ENCODE assay signal across 9 mouse cellular contexts in genomic region chr1:89943202-89943601, GRCm38 (mm10). TPM values are rescaled to one million over a fixed set of nuclear protein-coding genes. Genes with fewer than 3 reads are reported as not detected.
DNase-seq lines count a peak whose midpoint lies in the region; ATAC-seq and TF ChIP-seq lines count a peak whose summit lies in the region.
"Had no signal": no experiment of that assay in that cellular context is flagged by ENCODE, and none has a peak within 500 bp of the region (broad histone marks: within the 10 kb centered on the region; RNA-seq: fewer than 3 reads in every experiment).

No protein-coding gene starts in this region.

- no peak overlapping the region for H3K4me2 ChIP-seq in kidney, embryonic 15.5 days
- no peak overlapping the region for H3K4me2 ChIP-seq in forebrain, embryonic 16.5 days (ENCODE audit: low read length)
- peak overlapping the region; percentile 73 for H3K4me2 ChIP-seq in hindbrain, embryonic 13.5 days
- no peak overlapping the region for H3K4me2 ChIP-seq in midbrain, embryonic 16.5 days (ENCODE audit: low read length)
- H3K4me2 ChIP-seq in stomach, postnatal 0 days (replicated peaks; ENCODE audit: low read depth), result no peak overlapping the region; the same call in 1 of the 2 replicates
- H3K4me2 ChIP-seq: limb, embryonic 15.5 days had no signal

- peaks cover 22% of the 10 kb centered on the region for H3K4me1 ChIP-seq in kidney, embryonic 15.5 days
- peaks cover 10% of the 10 kb centered on the region for H3K4me1 ChIP-seq in forebrain, embryonic 16.5 days (replicated peaks; ENCODE audit: control insufficient read depth, insufficient read depth, low read length)
- peaks cover 25% of the 10 kb centered on the region for H3K4me1 ChIP-seq in hindbrain, embryonic 13.5 days (replicated peaks)
- H3K4me1 ChIP-seq in midbrain, embryonic 16.5 days (ENCODE audit: control insufficient read depth, insufficient read depth, low read length), result peaks cover 13% of the 10 kb centered on the region; the same call in 1 of the 2 replicates
- 0 out of 2 replicates have a peak, but pooled peaks cover 2% of the 10 kb centered on the region for H3K4me1 ChIP-seq in stomach, postnatal 0 days (replicated peaks; ENCODE audit: control insufficient read depth, insufficient read depth)

- TF ChIP-seq EP300 in stomach, postnatal 0 days (optimal IDR thresholded peaks at IDR 0.05), result no peak

- H3K9me3 ChIP-seq in kidney, embryonic 15.5 days (replicated peaks), result no peaks in the 10 kb centered on the region
- H3K9me3 ChIP-seq in forebrain, embryonic 16.5 days (ENCODE audit: control insufficient read depth, low read length), result no peaks in the 10 kb centered on the region
- no peaks in the 10 kb centered on the region for H3K9me3 ChIP-seq in hindbrain, embryonic 13.5 days
- no peaks in the 10 kb centered on the region for H3K9me3 ChIP-seq in midbrain, embryonic 16.5 days (replicated peaks; ENCODE audit: control insufficient read depth, low read length, poor library complexity, severe bottlenecking)
- no peaks in the 10 kb centered on the region for H3K9me3 ChIP-seq in stomach, postnatal 0 days (ENCODE audit: control insufficient read depth, low read length)
- H3K9me3 ChIP-seq: limb, embryonic 15.5 days had no signal

- no peaks in the 10 kb centered on the region for H3K36me3 ChIP-seq in kidney, embryonic 15.5 days
- no peaks in the 10 kb centered on the region for H3K36me3 ChIP-seq in forebrain, embryonic 16.5 days (ENCODE audit: control insufficient read depth, insufficient read depth)
- no peaks in the 10 kb centered on the region for H3K36me3 ChIP-seq in hindbrain, embryonic 13.5 days
- H3K36me3 ChIP-seq in midbrain, embryonic 16.5 days (ENCODE audit: control insufficient read depth, insufficient read depth, low read length), result no peaks in the 10 kb centered on the region
- no peaks in the 10 kb centered on the region for H3K36me3 ChIP-seq in stomach, postnatal 0 days (ENCODE audit: control insufficient read depth, insufficient read depth, low read length)
- H3K36me3 ChIP-seq: limb, embryonic 15.5 days had no signal

- 3% methylated on average over 16 of the region's 16 CpGs for WGBS in kidney, embryonic 15.5 days
- WGBS in forebrain, embryonic 16.5 days, result 3% methylated on average over 16 of the region's 16 CpGs
- WGBS in hindbrain, embryonic 13.5 days, result 4% methylated on average over 16 of the region's 16 CpGs
- 3% methylated on average over 16 of the region's 16 CpGs for WGBS in midbrain, embryonic 16.5 days
- 1% methylated on average over 16 of the region's 16 CpGs for WGBS in stomach, postnatal 0 days

- ATAC-seq in kidney, embryonic 15.5 days (replicated peaks; ENCODE audit: low FRiP score), result no peak
- ATAC-seq in forebrain, embryonic 16.5 days, result peak; percentile 68
- peak; percentile 49; the same call in 1 of the 2 replicates for ATAC-seq in hindbrain, embryonic 13.5 days (ENCODE audit: low FRiP score)
- peak; percentile 58; the same call in 1 of the 2 replicates for ATAC-seq in midbrain, embryonic 16.5 days
- ATAC-seq in stomach, postnatal 0 days (ENCODE audit: low FRiP score, low TSS enrichment), result no peak; the same call in 1 of the 2 replicates

- peak; percentile 93 for TF ChIP-seq CTCF in stomach, postnatal 0 days (IDR thresholded peaks at IDR 0.05; ENCODE audit: low read depth)

- peaks cover 95% of the 10 kb centered on the region for H3K27me3 ChIP-seq in kidney, embryonic 15.5 days
- peaks cover 75% of the 10 kb centered on the region for H3K27me3 ChIP-seq in forebrain, embryonic 16.5 days (replicated peaks; ENCODE audit: control insufficient read depth, insufficient read depth, low read length)
- peaks cover 77% of the 10 kb centered on the region for H3K27me3 ChIP-seq in hindbrain, embryonic 13.5 days
- peaks cover 55% of the 10 kb centered on the region for H3K27me3 ChIP-seq in midbrain, embryonic 16.5 days (ENCODE audit: control insufficient read depth, insufficient read depth, low read depth, low read length)
- peaks cover 8% of the 10 kb centered on the region for H3K27me3 ChIP-seq in stomach, postnatal 0 days (ENCODE audit: control insufficient read depth, insufficient read depth, low read length)

- peak; percentile 83 for DNase-seq in kidney, adult 18-20 months
- peak; percentile 76 for DNase-seq in brain, adult 2 months (ENCODE audit: low read depth, low spot score)
- peak; percentile 82 for DNase-seq in left cerebral cortex, postnatal 4 days
- peak; percentile 83 for DNase-seq in stomach, postnatal 0 days (ENCODE audit: low spot score)

- H3K4me3 ChIP-seq in kidney, embryonic 15.5 days (replicated peaks), result no peak overlapping the region
- H3K4me3 ChIP-seq in forebrain, embryonic 16.5 days (replicated peaks; ENCODE audit: low read length), result no peak overlapping the region
- H3K4me3 ChIP-seq in hindbrain, embryonic 13.5 days, result no peak overlapping the region
- H3K4me3 ChIP-seq in midbrain, embryonic 16.5 days (ENCODE audit: low read depth, low read length), result no peak overlapping the region
- H3K4me3 ChIP-seq in stomach, postnatal 0 days (ENCODE audit: low read depth, low read length), result no peak overlapping the region
- H3K4me3 ChIP-seq: limb, embryonic 15.5 days had no signal

- intact Hi-C loops in left cerebral cortex, postnatal 4 days (cut with DNase I), result loop anchor here (5.0 kb wide), 1 partner anchor 276 kb away; no protein-coding TSS in a partner anchor

- H3K27ac ChIP-seq in kidney, embryonic 15.5 days, result no peak overlapping the region
- no peak overlapping the region for H3K27ac ChIP-seq in forebrain, embryonic 16.5 days (ENCODE audit: low read length)
- no peak overlapping the region; the same call in 1 of the 2 replicates for H3K27ac ChIP-seq in hindbrain, embryonic 13.5 days
- no peak overlapping the region for H3K27ac ChIP-seq in midbrain, embryonic 16.5 days (ENCODE audit: low read length)
- no peak overlapping the region for H3K27ac ChIP-seq in stomach, postnatal 0 days (replicated peaks)
- H3K27ac ChIP-seq: limb, embryonic 15.5 days had no signal

- H3K9ac ChIP-seq in kidney, embryonic 15.5 days, result no peak overlapping the region
- H3K9ac ChIP-seq in forebrain, embryonic 16.5 days (replicated peaks; ENCODE audit: low read depth, low read length), result no peak overlapping the region
- H3K9ac ChIP-seq in hindbrain, embryonic 13.5 days, result no peak overlapping the region
- no peak overlapping the region for H3K9ac ChIP-seq in midbrain, embryonic 16.5 days (ENCODE audit: low read depth, low read length)
- no peak overlapping the region for H3K9ac ChIP-seq in stomach, postnatal 0 days (ENCODE audit: low read length)
- H3K9ac ChIP-seq: limb, embryonic 15.5 days had no signal

RNA-seq across cellular contexts. Expression of gene Gbx2, which starts 12.2 kb away (rescaled TPM):
- 0.10 TPM in 1 of 2 replicates, not detected in the other for polyA plus RNA-seq in kidney, embryonic 15.5 days (2015; fragmentation: Nextera tagmentation; extraction: Ambion mirVana)
- polyA plus RNA-seq in forebrain, embryonic 16.5 days (2015; fragmentation: Nextera tagmentation; extraction: Ambion mirVana), result 4.1 and 8.1 TPM in 2 replicates
- polyA plus RNA-seq in hindbrain, embryonic 13.5 days (2015; fragmentation: Nextera tagmentation; extraction: Ambion mirVana), result 54.7 TPM in 2 replicates
- under 1 TPM; 0.28 to 0.95 TPM for total RNA-seq in left cerebral cortex, postnatal 4 days (2021)
- 29.7 and 62.2 TPM in 2 replicates for polyA plus RNA-seq in midbrain, embryonic 16.5 days (2015; fragmentation: Nextera tagmentation; extraction: Ambion mirVana)
- polyA plus RNA-seq in stomach, postnatal 0 days (2015; fragmentation: Nextera tagmentation; extraction: Ambion mirVana), result not detected in 2 replicates

Comparison
In these comparisons a context has a peak if more than half of its experiments do, and no peak if none do; other contexts are left out.
1. ATAC-seq: peak in forebrain, embryonic 16.5 days (single experiment), hindbrain, embryonic 13.5 days (single experiment) and midbrain, embryonic 16.5 days (single experiment); none in kidney, embryonic 15.5 days (single experiment) and stomach, postnatal 0 days (single experiment).
2. Peak in every context shown above with its lines, with median percentiles within 50 percentile points of each other: DNase-seq.